Comparison of ENCODE assay signal across 25 mouse cellular contexts in the genomic region with DNA sequence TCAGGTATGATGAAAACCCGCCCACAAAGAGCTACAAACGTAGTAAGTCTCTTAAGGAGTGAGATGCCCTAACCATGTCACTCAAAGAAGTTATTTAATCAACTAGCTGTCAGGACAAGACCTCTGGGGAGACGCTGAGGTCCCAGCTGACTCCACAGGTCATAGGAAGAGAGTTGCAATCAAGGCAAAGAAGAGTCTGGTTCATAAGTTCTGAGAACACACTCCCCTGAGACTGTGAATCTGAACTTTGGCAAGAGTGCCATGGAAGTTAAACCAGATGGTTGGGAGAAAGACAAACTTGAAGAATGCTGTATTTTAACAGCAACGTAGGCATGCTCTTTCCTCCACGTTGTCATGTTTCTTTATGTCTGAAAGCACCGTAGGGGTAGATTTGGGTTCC. TPM values are rescaled to one million over a fixed set of nuclear protein-coding genes. Genes with fewer than 3 reads are reported as not detected.
DNase-seq lines count a peak whose midpoint lies in the region; ATAC-seq and TF ChIP-seq lines count a peak whose summit lies in the region.
"Had no signal": no experiment of that assay in that cellular context is flagged by ENCODE, and none has a peak within 500 bp of the region (broad histone marks: within the 10 kb centered on the region; RNA-seq: fewer than 3 reads in every experiment).

No protein-coding gene starts in this region.

- 86% methylated on average over 6 of the region's 6 CpGs for WGBS in liver, adult 2 months
- WGBS in liver, embryonic 11.5 days, result 74% methylated on average over 6 of the region's 6 CpGs

- TF ChIP-seq POLR2A in liver, adult 2 months (IDR thresholded peaks at IDR 0.05; ENCODE audit: extremely low read depth, insufficient read depth, low read length), result no peak

- peak; percentile 40 for DNase-seq in adrenal gland, postnatal 14 days
- no peak for DNase-seq in adrenal gland, adult 2 months
- DNase-seq in gastrocnemius, adult 8-10 months (ENCODE audit: low spot score in 2 of 2), result peak; percentile 15 to 39
- DNase-seq in gastrocnemius, postnatal 36 days, result no peak
- DNase-seq in liver, adult 2 months (ENCODE audit: extremely low read depth, low read depth, low spot score), result no peak
- no peak for DNase-seq in liver, embryonic 11.5 days (ENCODE audit: low spot score)
- DNase-seq: adrenal gland, adult 8-10 months; cerebellum, adult 11 months; cerebellum, adult 2 months; cerebellum, adult 9-11 months; cerebellum, postnatal 25 days; forebrain, postnatal 0 days; kidney, adult 11 months; kidney, adult 8-10 months had no signal

- no peak for ATAC-seq in liver, embryonic 11.5 days (replicated peaks; ENCODE audit: low FRiP score)
- ATAC-seq: forebrain, embryonic 14.5 days; forebrain, postnatal 0 days had no signal

- no peaks in the 10 kb centered on the region for H3K27me3 ChIP-seq in liver, adult 2 months (ENCODE audit: control insufficient read depth, insufficient read depth, low read length)
- no peaks in the 10 kb centered on the region for H3K27me3 ChIP-seq in liver, embryonic 11.5 days (replicated peaks; ENCODE audit: control insufficient read depth, insufficient read depth, low read length)
- H3K27me3 ChIP-seq: CH12.LX; embryonic facial prominence, embryonic 12.5 days; embryonic facial prominence, embryonic 15.5 days; heart, embryonic 13.5 days; intestine, embryonic 15.5 days had no signal

- no peak overlapping the region for H3K4me2 ChIP-seq in liver, embryonic 11.5 days

- intact Hi-C loops in gastrocnemius, postnatal 36 days (cut with DNase I), result no loop called here

- peaks cover 10% of the 10 kb centered on the region; the same call in 1 of the 2 replicates for H3K79me2 ChIP-seq in liver, adult 2 months (ENCODE audit: control insufficient read depth, insufficient read depth, low read length)

- H3K4me3 ChIP-seq in liver, adult 2 months (ENCODE audit: insufficient read depth, low read depth, low read length), result no peak overlapping the region
- no peak overlapping the region for H3K4me3 ChIP-seq in liver, embryonic 11.5 days (ENCODE audit: low read depth, low read length)

- no peaks in the 10 kb centered on the region for H3K9me3 ChIP-seq in liver, embryonic 11.5 days (ENCODE audit: control insufficient read depth, low read length)
- H3K9me3 ChIP-seq: embryonic facial prominence, embryonic 12.5 days; embryonic facial prominence, embryonic 15.5 days; G1E; heart, embryonic 10.5 days; heart, embryonic 13.5 days; hindbrain, embryonic 10.5 days; hindbrain, embryonic 13.5 days; intestine, embryonic 15.5 days had no signal

- peaks cover 30% of the 10 kb centered on the region for H3K4me1 ChIP-seq in liver, adult 2 months (ENCODE audit: control insufficient read depth, insufficient read depth, low read length)
- no peaks in the 10 kb centered on the region for H3K4me1 ChIP-seq in liver, embryonic 11.5 days (replicated peaks; ENCODE audit: control insufficient read depth, insufficient read depth, low read length)

- TF ChIP-seq CTCF in liver, adult 2 months (IDR thresholded peaks at IDR 0.05; ENCODE audit: low read depth, low read length), result no peak

- no peak overlapping the region for H3K9ac ChIP-seq in liver, adult 2 months (ENCODE audit: low read depth, low read length)
- H3K9ac ChIP-seq in liver, embryonic 11.5 days (ENCODE audit: low read depth, low read length), result no peak overlapping the region
- H3K9ac ChIP-seq: embryonic facial prominence, embryonic 12.5 days; embryonic facial prominence, embryonic 15.5 days; forebrain, postnatal 0 days; intestine, embryonic 15.5 days had no signal

- no peaks in the 10 kb centered on the region for H3K36me3 ChIP-seq in liver, adult 2 months (ENCODE audit: control insufficient read depth, insufficient read depth, low read length)
- no peaks in the 10 kb centered on the region for H3K36me3 ChIP-seq in liver, embryonic 11.5 days (ENCODE audit: control insufficient read depth, insufficient read depth, low read length)
- H3K36me3 ChIP-seq: embryonic facial prominence, embryonic 12.5 days; embryonic facial prominence, embryonic 15.5 days; G1E; heart, embryonic 10.5 days; heart, embryonic 13.5 days; hindbrain, embryonic 10.5 days; hindbrain, embryonic 13.5 days; intestine, embryonic 15.5 days had no signal

- 0 out of 2 replicates have a peak overlapping the region, but pooled peaks have one; percentile 32 for H3K27ac ChIP-seq in liver, adult 2 months (replicated peaks; ENCODE audit: insufficient read depth, low read depth, low read length)
- H3K27ac ChIP-seq in liver, embryonic 11.5 days (ENCODE audit: low read depth, low read length), result no peak overlapping the region
- H3K27ac ChIP-seq: embryonic facial prominence, embryonic 12.5 days; embryonic facial prominence, embryonic 15.5 days; heart, embryonic 10.5 days; heart, embryonic 13.5 days; hindbrain, embryonic 10.5 days; hindbrain, embryonic 13.5 days; intestine, embryonic 15.5 days had no signal

RNA-seq across cellular contexts. Expression of gene Steap4, which starts 1.0 kb away (rescaled TPM):
- 35.8 and 44.3 TPM in 2 replicates for total RNA-seq in adrenal gland, postnatal 14 days (2021)
- 10 to 100 TPM; 31.1 to 71.1 TPM for total RNA-seq in adrenal gland, adult 2 months (2021)
- 7.6 and 10.6 TPM in 2 replicates for polyA plus RNA-seq in adrenal gland, adult 2 months (2012; rRNA removed)
- total RNA-seq in gastrocnemius, adult 8-10 months (2022), result 10 to 100 TPM in 3 of 4 experiments, 1 to 10 TPM in 1; 9.3 to 16.9 (median 10.8) TPM
- total RNA-seq in gastrocnemius, postnatal 36 days (2021), result 10 to 100 TPM; 16.5 to 19.1 TPM
- 76.6 and 90.1 TPM in 2 replicates for total RNA-seq in liver, adult 2 months (2014; rRNA removed)
- polyA plus RNA-seq in liver, adult 2 months (2012; rRNA removed), result 38.3 and 40.9 TPM in 2 replicates
- polyA plus RNA-seq in liver, embryonic 11.5 days (2014; fragmentation: Nextera tagmentation; extraction: Ambion mirVana), result 0.29 and 0.86 TPM in 2 replicates
- total RNA-seq: common myeloid progenitor, adult 5-6 weeks; G1E had no signal
- polyA plus RNA-seq: forebrain, embryonic 14.5 days; G1E had no signal

Comparison
In these comparisons a context has a peak if more than half of its experiments do, and no peak if none do; other contexts are left out.
1. DNase-seq: peak in adrenal gland, postnatal 14 days (single experiment) and gastrocnemius, adult 8-10 months (2 of 2); none in adrenal gland, adult 2 months (single experiment), gastrocnemius, postnatal 36 days (0 of 2), liver, adult 2 months (single experiment) and liver, embryonic 11.5 days (single experiment).